Mouse (Mus musculus): ENCODE measurements around the gene Wfdc21.

GRCm38 (mm10) chr11:83789259-83789658 lies 42.5 kb downstream of the Wfdc21 start:
- TF ChIP-seq CTCF (IDR thresholded peaks at IDR 0.05; ENCODE audit: low read depth, low read length), result no peak
- TF ChIP-seq TAL1 (conservative IDR thresholded peaks at IDR 0.05; ENCODE audit: low read depth, low read length), result no peak
